In genomic region chr4:154943323-154944039, GRCm38 (mm10) we compare ENCODE assay signal across 18 mouse cellular contexts. TPM values are rescaled to one million over a fixed set of nuclear protein-coding genes. Genes with fewer than 3 reads are reported as not detected.
DNase-seq lines count a peak whose midpoint lies in the region; ATAC-seq and TF ChIP-seq lines count a peak whose summit lies in the region.
"Had no signal": no experiment of that assay in that cellular context is flagged by ENCODE, and none has a peak within 500 bp of the region (broad histone marks: within the 10 kb centered on the region; RNA-seq: fewer than 3 reads in every experiment).

No protein-coding gene starts in this region.

- H3K27me3 ChIP-seq in midbrain, embryonic 11.5 days (ENCODE audit: control insufficient read depth, insufficient read depth, low read length), result no peaks in the 10 kb centered on the region
- H3K27me3 ChIP-seq in midbrain, embryonic 16.5 days (ENCODE audit: control insufficient read depth, insufficient read depth, low read depth, low read length), result no peaks in the 10 kb centered on the region
- H3K27me3 ChIP-seq in liver, embryonic 16.5 days (ENCODE audit: control insufficient read depth, insufficient read depth, low read depth, low read length), result peaks cover 19% of the 10 kb centered on the region
- H3K27me3 ChIP-seq: midbrain, embryonic 13.5 days had no signal

- no peak for TF ChIP-seq CTCF in left cerebral cortex, adult 2 months (IDR thresholded peaks at IDR 0.05)

- no peak overlapping the region for H3K27ac ChIP-seq in midbrain, embryonic 11.5 days (ENCODE audit: low read depth, low read length)
- H3K27ac ChIP-seq in midbrain, embryonic 16.5 days (ENCODE audit: low read length), result no peak overlapping the region
- peak overlapping the region; percentile 51; the same call in 1 of the 2 replicates for H3K27ac ChIP-seq in liver, embryonic 16.5 days (ENCODE audit: low read length)
- no peak overlapping the region for H3K27ac ChIP-seq in left cerebral cortex, adult 2 months
- H3K27ac ChIP-seq: embryonic facial prominence, embryonic 12.5 days; hindbrain, embryonic 12.5 days; intestine, embryonic 15.5 days; kidney, postnatal 0 days; limb, embryonic 13.5 days; midbrain, embryonic 13.5 days had no signal

- H3K4me3 ChIP-seq in midbrain, embryonic 11.5 days (ENCODE audit: low read depth, low read length), result no peak overlapping the region
- H3K4me3 ChIP-seq in midbrain, embryonic 16.5 days (ENCODE audit: low read depth, low read length), result no peak overlapping the region
- H3K4me3 ChIP-seq in liver, embryonic 16.5 days (ENCODE audit: low read depth, low read length), result no peak overlapping the region
- H3K4me3 ChIP-seq in left cerebral cortex, adult 2 months, result no peak overlapping the region
- H3K4me3 ChIP-seq: embryonic facial prominence, embryonic 12.5 days; hindbrain, embryonic 12.5 days; intestine, embryonic 15.5 days; limb, embryonic 13.5 days; midbrain, embryonic 13.5 days had no signal

- no peak overlapping the region for H3K4me2 ChIP-seq in midbrain, embryonic 11.5 days
- no peak overlapping the region for H3K4me2 ChIP-seq in midbrain, embryonic 16.5 days (ENCODE audit: low read length)
- H3K4me2 ChIP-seq in liver, embryonic 16.5 days (ENCODE audit: low read depth, low read length), result no peak overlapping the region
- H3K4me2 ChIP-seq: embryonic facial prominence, embryonic 12.5 days; hindbrain, embryonic 12.5 days; intestine, embryonic 15.5 days; limb, embryonic 13.5 days; midbrain, embryonic 13.5 days had no signal

- no peak overlapping the region for H3K9ac ChIP-seq in midbrain, embryonic 11.5 days (ENCODE audit: low read length)
- no peak overlapping the region for H3K9ac ChIP-seq in midbrain, embryonic 16.5 days (ENCODE audit: low read depth, low read length)
- H3K9ac ChIP-seq in liver, embryonic 16.5 days (ENCODE audit: low read depth, low read length), result peak overlapping the region; percentile 26; the same call in 1 of the 2 replicates
- H3K9ac ChIP-seq: embryonic facial prominence, embryonic 12.5 days; forebrain, postnatal 0 days; hindbrain, embryonic 12.5 days; intestine, embryonic 15.5 days; limb, embryonic 13.5 days; midbrain, embryonic 13.5 days had no signal

- peak; percentile 29 for DNase-seq in cerebellum, adult 9-11 months
- no peak for DNase-seq in cerebellum, postnatal 36 days
- peak; percentile 67 for DNase-seq in midbrain, embryonic 11.5 days (ENCODE audit: low spot score, missing footprints)
- no peak for DNase-seq in layer of hippocampus, postnatal 10 days (ENCODE audit: low spot score in 2 of 2)
- no peak for DNase-seq in left cerebral cortex, adult 2 months (ENCODE audit: extremely low spot score in 1 of 2, low spot score in 2 of 2)

- intact Hi-C loops in left cerebral cortex, adult 2 months (cut with DNase I), result loop anchor here (1.0 to 2.0 kb wide), 3 partner anchors 21 to 123 kb away; partner anchors contain the start of gene Pank4

- H3K36me3 ChIP-seq in midbrain, embryonic 11.5 days (ENCODE audit: control insufficient read depth, insufficient read depth, low read length), result no peaks in the 10 kb centered on the region
- H3K36me3 ChIP-seq in midbrain, embryonic 16.5 days (ENCODE audit: control insufficient read depth, insufficient read depth, low read length), result no peaks in the 10 kb centered on the region
- no peaks in the 10 kb centered on the region for H3K36me3 ChIP-seq in liver, embryonic 16.5 days (ENCODE audit: control insufficient read depth, insufficient read depth)
- H3K36me3 ChIP-seq: embryonic facial prominence, embryonic 12.5 days; hindbrain, embryonic 12.5 days; intestine, embryonic 15.5 days; limb, embryonic 13.5 days; midbrain, embryonic 13.5 days had no signal

- no peak for ATAC-seq in midbrain, embryonic 11.5 days (ENCODE audit: low FRiP score)
- ATAC-seq in midbrain, embryonic 16.5 days, result no peak
- ATAC-seq in activated CD4-positive, CD25-positive, alpha-beta regulatory T cell, adult 4 months, result peak; percentile 1
- no peak for ATAC-seq in liver, embryonic 16.5 days (ENCODE audit: low read depth)

- WGBS in midbrain, embryonic 11.5 days, result 93% methylated on average over 6 of the region's 6 CpGs
- WGBS in midbrain, embryonic 16.5 days, result 88% methylated on average over 6 of the region's 6 CpGs
- 70% methylated on average over 6 of the region's 6 CpGs for WGBS in liver, embryonic 16.5 days (ENCODE audit: insufficient replicate concordance)

- H3K4me1 ChIP-seq in midbrain, embryonic 11.5 days (ENCODE audit: control insufficient read depth, insufficient read depth, low read length), result peaks cover 27% of the 10 kb centered on the region
- H3K4me1 ChIP-seq in midbrain, embryonic 16.5 days (ENCODE audit: control insufficient read depth, insufficient read depth, low read length), result peaks cover 12% of the 10 kb centered on the region
- H3K4me1 ChIP-seq in liver, embryonic 16.5 days (ENCODE audit: control insufficient read depth, low read depth, low read length), result peaks cover 10% of the 10 kb centered on the region

- H3K9me3 ChIP-seq in midbrain, embryonic 11.5 days (ENCODE audit: control insufficient read depth, low read length), result no peaks in the 10 kb centered on the region
- no peaks in the 10 kb centered on the region for H3K9me3 ChIP-seq in midbrain, embryonic 16.5 days (replicated peaks; ENCODE audit: control insufficient read depth, low read length, poor library complexity, severe bottlenecking)
- no peaks in the 10 kb centered on the region for H3K9me3 ChIP-seq in liver, embryonic 16.5 days (replicated peaks; ENCODE audit: control insufficient read depth, low read length)
- H3K9me3 ChIP-seq: embryonic facial prominence, embryonic 12.5 days; hindbrain, embryonic 12.5 days; intestine, embryonic 15.5 days; limb, embryonic 13.5 days; midbrain, embryonic 13.5 days had no signal

RNA-seq across cellular contexts. Expression of gene Tnfrsf14, which starts 15.1 kb away (rescaled TPM):
- 0.93 and 1.2 TPM in 2 replicates for polyA plus RNA-seq in midbrain, embryonic 11.5 days (2014; fragmentation: Nextera tagmentation; extraction: Ambion mirVana)
- polyA plus RNA-seq in midbrain, embryonic 16.5 days (2015; fragmentation: Nextera tagmentation; extraction: Ambion mirVana), result 0.42 TPM in 1 of 2 replicates, not detected in the other
- 100 to 1,000 TPM in 1 of 2 experiments, 10 to 100 TPM in 1; 57.3 to 109 TPM for polyA plus RNA-seq in activated CD4-positive, CD25-positive, alpha-beta regulatory T cell, adult 4 months (2017; shearing (Covaris generic))
- 54.3 and 59.8 TPM in 2 replicates for polyA plus RNA-seq in liver, embryonic 16.5 days (2015; fragmentation: Nextera tagmentation; extraction: Ambion mirVana)
- total RNA-seq in layer of hippocampus, postnatal 10 days (2021), result 1 to 10 TPM; 1.0 to 1.7 TPM
- 1 to 10 TPM; 1.3 to 1.5 TPM for total RNA-seq in left cerebral cortex, adult 2 months (2021)
- total RNA-seq: forebrain, postnatal 0 days had no signal
- polyA plus RNA-seq: forebrain, postnatal 0 days had no signal

RNA-seq across cellular contexts. Expression of gene Hes5, which starts 17.2 kb away (rescaled TPM):
- polyA plus RNA-seq in midbrain, embryonic 11.5 days (2014; fragmentation: Nextera tagmentation; extraction: Ambion mirVana), result 456 and 535 TPM in 2 replicates
- polyA plus RNA-seq in midbrain, embryonic 16.5 days (2015; fragmentation: Nextera tagmentation; extraction: Ambion mirVana), result 107 and 135 TPM in 2 replicates
- polyA plus RNA-seq in activated CD4-positive, CD25-positive, alpha-beta regulatory T cell, adult 4 months (2017; shearing (Covaris generic)), result 1 to 10 TPM; 1.0 to 1.1 TPM
- polyA plus RNA-seq in liver, embryonic 16.5 days (2015; fragmentation: Nextera tagmentation; extraction: Ambion mirVana), result 0.11 and 0.13 TPM in 2 replicates
- 10 to 100 TPM; 75.7 to 81.7 TPM for total RNA-seq in layer of hippocampus, postnatal 10 days (2021)
- total RNA-seq in left cerebral cortex, adult 2 months (2021), result 10 to 100 TPM; 22.3 to 25.3 TPM
- total RNA-seq: common myeloid progenitor, adult 5-6 weeks; heart, adult 8-10 months had no signal
- polyA plus RNA-seq: heart, postnatal 0 days had no signal

RNA-seq across cellular contexts. Expression of gene Pank4, which starts 20.4 kb away (rescaled TPM):
- 37.0 and 40.4 TPM in 2 replicates for polyA plus RNA-seq in midbrain, embryonic 11.5 days (2014; fragmentation: Nextera tagmentation; extraction: Ambion mirVana)
- polyA plus RNA-seq in midbrain, embryonic 16.5 days (2015; fragmentation: Nextera tagmentation; extraction: Ambion mirVana), result 42.1 and 45.5 TPM in 2 replicates
- 10 to 100 TPM; 37.4 to 40.1 TPM for polyA plus RNA-seq in activated CD4-positive, CD25-positive, alpha-beta regulatory T cell, adult 4 months (2017; shearing (Covaris generic))
- polyA plus RNA-seq in liver, embryonic 16.5 days (2015; fragmentation: Nextera tagmentation; extraction: Ambion mirVana), result 20.7 and 23.3 TPM in 2 replicates
- total RNA-seq in layer of hippocampus, postnatal 10 days (2021), result 10 to 100 TPM; 26.9 to 31.9 TPM
- total RNA-seq in left cerebral cortex, adult 2 months (2021), result 10 to 100 TPM; 45.1 to 45.5 TPM

RNA-seq across cellular contexts. Expression of gene Fam213b, which starts 44.5 kb away (rescaled TPM):
- polyA plus RNA-seq in midbrain, embryonic 11.5 days (2014; fragmentation: Nextera tagmentation; extraction: Ambion mirVana), result 39.6 and 41.8 TPM in 2 replicates
- polyA plus RNA-seq in midbrain, embryonic 16.5 days (2015; fragmentation: Nextera tagmentation; extraction: Ambion mirVana), result 59.3 and 64.5 TPM in 2 replicates
- 1 to 10 TPM; 6.5 to 7.6 TPM for polyA plus RNA-seq in activated CD4-positive, CD25-positive, alpha-beta regulatory T cell, adult 4 months (2017; shearing (Covaris generic))
- polyA plus RNA-seq in liver, embryonic 16.5 days (2015; fragmentation: Nextera tagmentation; extraction: Ambion mirVana), result 7.4 and 8.5 TPM in 2 replicates
- 10 to 100 TPM; 36.2 to 39.0 TPM for total RNA-seq in layer of hippocampus, postnatal 10 days (2021)
- total RNA-seq in left cerebral cortex, adult 2 months (2021), result 10 to 100 TPM; 59.8 to 66.7 TPM

Comparison
In these comparisons a context has a peak if more than half of its experiments do, and no peak if none do; other contexts are left out.
1. DNase-seq: peak in cerebellum, adult 9-11 months (single experiment) and midbrain, embryonic 11.5 days (single experiment); none in cerebellum, postnatal 36 days (0 of 2), layer of hippocampus, postnatal 10 days (0 of 2) and left cerebral cortex, adult 2 months (0 of 2).
2. RNA of gene Tnfrsf14, which starts 15.1 kb away (polyA plus RNA-seq): 57.3 to 109 TPM in activated CD4-positive, CD25-positive, alpha-beta regulatory T cell, adult 4 months and 54.3 to 59.8 TPM in liver, embryonic 16.5 days; 0.93 to 1.2 TPM in midbrain, embryonic 11.5 days and 0.42 TPM in midbrain, embryonic 16.5 days; every median in the first group is over 10 times any median in the second.
3. RNA of gene Hes5, which starts 17.2 kb away (polyA plus RNA-seq): 456 to 535 TPM in midbrain, embryonic 11.5 days and 107 to 135 TPM in midbrain, embryonic 16.5 days; 1.0 to 1.1 TPM in activated CD4-positive, CD25-positive, alpha-beta regulatory T cell, adult 4 months and 0.11 to 0.13 TPM in liver, embryonic 16.5 days; every median in the first group is over 10 times any median in the second.